Mouse (Mus musculus) kidney, postnatal 4 days (tissue): ENCODE measurements around the gene Rbm12.
A peak's percentile ranks its signal among the peaks of the same experiment; 100 is the strongest.

Experiments used
- DNase-seq, 2 experiments: peaks; one replicate each; pipeline ENCODE4 v3.0.0; 2021; ENCODE audit warnings: mixed read lengths in 2 of 2

Gene Rbm12

DNA sequence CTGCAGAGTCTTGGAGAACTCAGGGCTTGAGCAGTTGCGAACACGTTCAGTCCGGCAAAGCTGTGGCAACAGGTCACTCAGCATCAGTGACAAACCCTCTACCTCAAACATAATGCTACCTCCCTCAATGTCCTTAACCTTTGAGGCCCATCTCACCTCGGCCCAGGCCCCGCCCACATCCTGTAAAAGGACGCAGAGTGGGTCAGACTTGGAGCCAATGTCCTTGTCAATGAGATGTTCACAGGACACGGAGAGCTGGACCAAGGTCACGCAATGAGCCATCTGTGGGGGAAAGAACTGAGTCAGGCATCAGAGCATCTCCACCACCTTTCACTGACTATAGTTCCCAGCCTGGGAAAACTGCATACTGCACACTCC is 32.6 kb downstream of the Rbm12 start:
- DNase-seq, result no peak

DNA sequence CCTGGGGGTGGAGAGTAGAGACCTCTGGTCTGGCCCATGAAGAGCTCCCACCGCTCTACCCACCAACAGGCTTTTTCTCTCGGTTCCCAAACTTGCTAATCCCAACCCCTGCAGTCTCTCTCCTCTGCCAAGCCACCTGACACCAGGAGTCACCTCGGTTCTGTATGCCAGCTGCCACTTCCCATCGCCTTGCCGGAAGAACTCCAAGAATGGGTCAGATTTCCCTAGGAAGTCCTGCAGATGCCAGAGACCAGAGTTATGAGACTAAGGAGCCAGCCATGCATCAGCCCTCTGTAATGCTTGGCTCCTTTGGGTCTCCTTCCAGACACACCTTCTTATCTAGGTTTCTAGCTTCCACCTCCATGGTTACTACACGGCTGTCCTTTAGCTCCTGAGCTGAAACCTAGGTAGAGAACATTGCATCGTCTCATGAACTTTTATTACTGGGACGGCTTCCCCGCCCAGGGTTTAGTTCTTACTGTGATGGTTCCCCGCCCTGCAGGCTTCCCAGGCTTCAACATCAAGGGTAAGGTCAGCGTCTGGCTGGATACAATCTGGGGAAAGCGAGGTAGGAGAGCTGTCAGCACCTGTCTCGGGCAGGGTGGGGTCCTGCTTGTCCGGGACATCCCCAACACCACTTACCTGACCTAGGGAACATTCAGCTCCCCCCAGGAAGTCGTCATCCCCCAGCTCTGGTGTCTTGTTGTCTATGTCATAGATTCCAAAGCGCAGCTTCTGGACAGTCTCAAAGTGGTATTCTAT is 33.2 kb downstream of the Rbm12 start:
- DNase-seq, result no peak

DNA sequence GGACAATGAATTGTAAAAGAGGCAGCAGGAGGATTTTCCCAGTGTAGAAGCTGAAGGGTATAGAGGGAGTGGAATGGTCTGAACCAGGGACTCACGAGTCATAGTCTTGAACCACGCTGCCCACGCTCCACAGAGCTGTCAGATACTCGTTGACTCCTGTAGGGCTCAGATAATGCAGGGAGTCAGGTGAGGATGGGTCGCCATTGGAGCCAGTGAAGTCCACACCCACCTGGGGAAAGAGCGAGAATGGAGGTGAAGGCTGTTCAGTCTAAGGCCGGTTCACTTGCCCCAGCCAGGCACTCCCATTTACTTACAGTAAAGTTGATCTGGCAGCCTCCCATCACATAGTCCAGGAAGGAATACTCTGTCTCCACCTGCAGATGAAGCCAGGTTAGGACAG is 34.3 kb downstream of the Rbm12 start:
- no peak for DNase-seq

DNA sequence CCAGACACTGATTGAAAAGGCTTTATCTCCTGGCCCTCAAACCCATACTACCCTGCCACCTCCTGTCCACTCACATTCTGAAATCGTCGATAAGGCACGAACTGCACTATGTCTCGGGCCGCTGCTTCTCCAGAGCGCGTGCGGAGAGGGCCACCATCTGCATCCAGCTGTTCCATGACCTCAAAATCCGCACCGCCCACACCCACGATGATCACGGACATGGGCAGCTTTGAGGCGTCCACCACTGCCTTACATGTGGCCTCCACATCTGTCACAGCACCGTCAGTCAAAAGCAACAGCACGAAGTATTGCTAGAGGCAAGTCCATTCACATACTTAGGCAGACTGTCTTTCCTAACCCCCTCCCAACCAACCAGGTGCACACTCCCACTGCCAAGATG is 38.1 kb downstream of the Rbm12 start:
- DNase-seq, result no peak

DNA sequence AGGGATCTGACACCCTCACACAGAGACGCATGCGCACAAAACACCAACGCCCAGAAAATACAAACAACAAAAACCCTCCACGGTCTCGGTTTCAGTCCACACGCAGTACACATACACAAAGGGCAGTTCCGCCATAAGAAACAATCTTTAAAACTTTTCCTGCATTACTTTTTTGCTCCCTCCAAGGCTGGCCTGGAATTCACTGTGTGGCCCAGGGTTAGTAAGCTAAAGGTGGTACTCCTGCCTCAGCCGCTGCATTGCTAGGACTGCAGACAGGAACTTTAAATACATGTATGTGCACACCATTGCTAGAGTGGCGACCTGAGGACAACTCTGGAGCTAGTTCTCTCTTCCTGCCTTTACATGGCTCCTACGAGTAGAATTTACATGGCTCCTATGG is 40.5 kb downstream of the Rbm12 start:
- DNase-seq, result no peak

DNA sequence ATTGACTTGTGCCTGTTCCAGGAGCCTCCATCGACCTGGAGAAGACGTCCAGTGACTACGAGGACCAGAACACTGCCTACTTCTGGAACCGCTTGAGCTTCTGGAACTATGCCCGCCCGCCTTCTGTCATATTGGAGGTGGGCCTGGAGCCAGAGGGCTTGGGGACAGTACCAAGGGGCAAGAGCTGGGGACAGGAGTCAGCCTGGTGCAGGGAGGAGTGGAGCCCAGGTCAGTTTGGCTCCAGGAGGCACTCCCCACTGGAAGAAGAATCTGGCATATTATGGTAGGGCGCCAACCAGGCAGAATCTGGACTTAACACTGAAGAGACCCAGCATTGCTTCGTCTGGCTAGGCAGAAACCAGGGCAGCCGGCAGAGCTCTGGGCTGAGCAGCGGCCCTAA is 43.9 kb downstream of the Rbm12 start:
- no peak for DNase-seq

DNA sequence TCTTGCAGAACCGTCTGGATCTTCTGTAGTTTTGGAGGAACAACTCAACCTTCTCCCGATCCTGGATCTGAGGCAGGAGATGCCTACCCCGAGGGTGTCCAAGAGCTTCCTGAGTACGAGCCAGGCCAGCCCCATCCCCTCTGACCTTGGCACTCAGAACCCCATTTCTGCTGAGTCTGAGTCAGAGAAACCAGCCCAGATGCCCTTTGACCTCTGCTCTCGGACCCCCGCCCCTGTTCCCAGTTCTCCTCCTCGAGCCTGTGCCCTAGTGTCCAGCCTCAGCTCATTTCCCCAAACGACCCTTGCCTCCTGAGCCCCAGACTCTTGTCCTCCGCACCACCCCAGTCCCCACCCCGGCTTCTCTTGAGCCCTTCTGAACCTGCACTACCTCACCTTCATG is 45.7 kb downstream of the Rbm12 start:
- DNase-seq, result peak; percentile 11 to 22

DNA sequence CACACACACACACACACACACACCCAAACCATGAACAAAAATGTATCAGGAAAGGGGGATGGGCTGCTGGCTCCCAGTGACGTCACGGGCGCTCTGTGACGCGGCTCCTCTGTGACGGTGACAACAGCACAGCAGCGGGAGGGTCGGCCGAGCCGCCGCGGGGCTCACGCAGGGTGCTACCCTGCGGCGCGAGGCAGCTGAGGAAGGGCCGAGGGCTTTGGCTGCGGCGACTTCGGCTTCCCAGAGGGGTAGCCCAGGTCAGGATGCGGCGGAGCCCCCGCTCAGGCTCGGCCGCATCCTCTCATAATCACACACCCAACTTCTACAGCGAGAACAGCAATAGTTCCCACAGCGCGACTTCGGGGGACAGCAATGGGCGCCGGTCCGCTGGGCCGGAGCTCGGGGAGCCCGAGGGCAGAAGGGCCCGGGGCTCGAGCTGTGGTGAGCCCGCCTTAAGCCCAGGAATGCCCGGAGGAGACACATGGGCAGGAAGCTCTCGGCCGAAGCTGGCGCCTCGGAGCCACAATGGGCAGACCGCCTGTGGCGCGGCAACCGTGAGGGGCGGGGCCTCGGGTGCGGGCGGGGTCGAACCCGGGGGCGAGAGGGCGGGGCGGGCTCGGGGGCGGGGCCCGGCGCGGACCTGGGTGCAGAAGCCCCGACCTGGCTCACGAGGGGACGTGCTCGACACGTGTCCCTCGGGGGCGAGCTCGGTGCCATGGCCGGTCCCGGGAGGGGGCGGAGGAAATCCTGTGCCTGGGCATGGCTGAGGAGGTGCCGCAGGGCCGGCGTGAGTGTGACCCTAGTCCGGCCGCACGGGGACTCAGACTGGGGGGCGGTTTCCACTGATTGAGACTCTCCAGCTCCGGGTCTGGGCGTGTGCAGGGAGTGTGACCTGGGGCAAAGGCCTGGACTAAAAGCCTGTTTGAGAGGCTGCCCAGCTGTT is 46.4 kb downstream of the Rbm12 start, which contains the start of gene Spag4:
Gene Spag4, plus strand, starts transcription at position 77 of the 943 bp plus-strand sequence.
- peak; percentile 86 to 91 for DNase-seq

DNA sequence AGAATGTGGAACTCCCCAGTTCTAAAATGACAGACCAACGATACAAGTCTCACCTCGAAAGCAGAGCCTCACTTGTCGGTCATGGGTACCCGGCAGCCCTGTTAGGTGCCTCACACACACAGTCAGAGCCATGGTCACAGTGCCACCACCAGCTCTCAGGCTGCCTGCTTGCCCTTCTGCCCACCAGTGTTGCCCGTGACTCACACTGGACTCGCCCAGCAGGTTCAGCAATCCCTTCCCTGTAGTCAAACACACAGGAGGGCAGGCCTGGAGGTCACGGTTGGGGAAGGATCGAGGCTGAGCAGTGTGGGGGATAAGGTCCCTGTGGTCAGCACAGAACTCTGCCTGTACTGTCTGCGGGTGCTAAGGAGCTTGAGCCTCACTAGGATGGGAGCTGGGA is 59.0 kb downstream of the Rbm12 start, which contains the start of gene Fer1l4:
Gene Fer1l4, minus strand, starts transcription at position 132 of the 400 bp plus-strand sequence.
- DNase-seq, result no peak

DNA sequence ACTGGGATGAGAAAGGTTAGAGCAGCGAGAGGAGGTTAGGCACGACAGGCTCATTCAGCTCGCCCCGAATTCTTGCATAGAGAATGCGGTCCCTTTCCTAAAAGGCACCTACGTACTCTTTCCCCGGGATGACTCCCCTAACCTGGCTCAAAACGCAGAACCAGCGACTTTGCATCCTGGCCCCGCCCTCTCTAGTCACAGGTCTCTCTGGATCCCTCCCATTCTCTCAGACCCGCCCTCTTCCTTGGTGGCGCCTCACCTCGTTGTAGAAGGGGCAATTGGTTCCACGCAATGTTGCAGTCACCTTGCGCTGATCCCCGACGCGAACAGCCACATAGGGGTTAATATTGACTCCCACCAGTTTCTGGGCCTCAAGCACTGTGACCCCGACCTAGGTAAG is 63.8 kb downstream of the Rbm12 start:
- peak; percentile 36 to 46 for DNase-seq

DNA sequence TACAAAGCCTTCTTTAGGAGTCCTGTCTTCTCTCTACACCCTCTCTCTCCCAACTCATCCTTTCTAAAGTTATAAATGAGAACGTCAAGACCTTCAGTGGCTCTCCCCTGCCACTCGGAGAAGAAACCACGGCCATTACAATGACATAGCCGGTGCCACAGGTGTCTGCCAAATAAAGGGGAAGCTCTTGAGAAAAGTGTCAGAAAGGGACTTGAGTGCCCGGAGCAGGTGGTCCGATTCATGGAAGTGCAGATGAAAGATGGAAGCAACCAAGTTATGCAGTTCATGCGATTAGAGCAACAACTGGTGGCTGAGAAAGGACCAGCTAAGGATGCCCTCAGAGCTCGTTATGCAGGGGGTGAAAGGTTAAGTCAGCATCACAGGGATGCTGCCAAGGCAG is 68.9 kb downstream of the Rbm12 start:
- DNase-seq, result no peak
